Mouse (Mus musculus) right cerebral cortex, postnatal 14 days (tissue): ENCODE measurements around the gene Omt2b.
"Not testable (repeated sequence)": the region's sequence is repeated elsewhere in the genome, so short reads cannot be mapped to it uniquely, and the experiment has no call there.

ENCODE experiments used
- DNase-seq: peaks from one replicate; pipeline ENCODE4 v3.0.0; 2022

Gene Omt2b

DNA sequence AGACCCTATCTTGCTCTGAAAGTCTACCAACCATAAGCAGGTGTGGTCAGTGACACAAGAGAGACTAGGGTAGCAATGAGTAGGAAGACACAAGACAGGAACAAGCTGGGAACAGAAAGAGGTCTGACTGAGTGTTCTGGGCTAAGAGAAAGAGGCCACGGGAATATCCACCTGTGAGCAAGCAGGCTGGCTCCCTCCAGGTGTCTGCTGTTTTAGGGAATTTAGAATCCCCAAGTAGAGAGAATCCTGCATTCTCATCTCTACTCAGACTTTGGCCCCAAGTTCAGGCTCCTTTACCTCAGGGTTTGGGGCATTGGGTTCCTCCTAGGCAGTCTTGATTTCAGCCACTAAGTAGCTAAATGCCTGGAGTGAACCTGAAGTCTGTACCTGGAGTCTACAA, at the start of gene Omt2b:
Omt2b (plus strand) TSS at position 301 of the 400 bp plus-strand sequence.
- not testable (repeated sequence) for DNase-seq

GRCm38 (mm10) chr9:78282002-78282711, 45.2 kb upstream of the Omt2b start:
- DNase-seq, result not testable (repeated sequence)

- DNase-seq, result not testable (repeated sequence)
Measured at GRCm38 (mm10) chr9:78289063-78289462, 38.3 kb upstream of the Omt2b start.

GRCm38 (mm10) chr9:78289723-78290122, 37.7 kb upstream of the Omt2b start, which contains the start of gene Gm10639:
TSS of gene Gm10639 (plus strand) at chr9:78289923.
- not testable (repeated sequence) for DNase-seq

DNA sequence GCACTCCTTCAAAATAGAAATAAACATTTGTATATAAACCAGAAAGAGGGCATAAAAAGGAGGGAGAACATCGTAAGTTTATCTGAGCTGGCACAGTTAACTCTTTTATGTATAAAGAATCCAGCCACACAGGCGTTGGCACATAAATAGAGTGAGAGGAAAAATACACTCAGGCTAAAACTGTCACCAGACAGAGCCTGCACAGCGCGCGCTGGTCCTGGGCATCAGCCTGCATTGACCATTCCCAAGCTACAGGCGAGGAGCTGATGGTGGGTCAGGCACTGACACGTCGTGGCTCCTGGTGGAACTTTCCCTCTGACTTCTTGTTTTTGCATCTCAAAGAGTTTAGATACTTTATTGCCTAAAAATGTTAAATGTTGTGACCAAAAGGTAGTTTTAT, 34.9 kb upstream of the Omt2b start:
- DNase-seq, result not testable (repeated sequence)

GRCm38 (mm10) chr9:78293683-78294082, 33.7 kb upstream of the Omt2b start:
- DNase-seq, result not testable (repeated sequence)

DNA sequence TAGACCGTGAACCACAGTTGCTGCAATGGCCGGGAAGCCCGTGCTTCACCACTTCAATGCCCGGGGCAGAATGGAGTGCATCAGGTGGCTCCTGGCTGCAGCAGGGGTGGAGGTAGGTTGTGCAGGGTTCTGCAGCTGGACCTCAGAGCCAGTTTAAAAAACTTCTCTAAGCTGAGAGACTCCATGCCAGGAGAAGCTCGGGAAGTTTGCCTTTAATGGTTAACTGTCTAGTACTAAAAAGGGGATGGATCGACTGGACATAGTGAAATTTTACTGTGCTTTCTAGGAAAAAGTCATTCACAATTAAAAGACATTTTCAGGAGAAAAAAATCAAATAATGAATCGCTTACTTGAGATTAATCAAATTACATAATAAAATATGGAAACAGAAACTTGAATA, 32.6 kb upstream of the Omt2b start:
- DNase-seq, result not testable (repeated sequence)

DNA sequence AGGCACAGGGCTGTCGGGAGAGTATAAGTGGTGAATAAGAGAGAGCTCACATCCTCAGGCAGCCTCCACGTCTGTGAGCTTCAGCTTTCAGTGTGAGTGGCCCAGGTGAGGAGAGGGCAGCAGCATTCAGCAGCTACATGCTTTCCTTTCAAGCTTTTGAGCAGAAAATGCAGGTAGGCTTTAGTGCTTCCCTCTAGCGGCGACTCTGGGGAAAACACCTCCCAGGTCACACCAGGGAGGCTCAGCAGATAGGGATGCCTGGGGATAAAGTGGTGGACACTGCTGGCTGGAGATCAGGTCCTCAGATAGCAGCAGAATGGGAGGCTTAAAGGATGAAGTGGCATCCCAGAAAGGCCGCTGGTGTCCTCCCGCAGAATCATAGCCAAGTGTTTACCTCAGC, 31.3 kb upstream of the Omt2b start:
- DNase-seq, result peak; percentile 15

GRCm38 (mm10) chr9:78298232-78298631, 29.2 kb upstream of the Omt2b start:
- DNase-seq, result no peak

DNA sequence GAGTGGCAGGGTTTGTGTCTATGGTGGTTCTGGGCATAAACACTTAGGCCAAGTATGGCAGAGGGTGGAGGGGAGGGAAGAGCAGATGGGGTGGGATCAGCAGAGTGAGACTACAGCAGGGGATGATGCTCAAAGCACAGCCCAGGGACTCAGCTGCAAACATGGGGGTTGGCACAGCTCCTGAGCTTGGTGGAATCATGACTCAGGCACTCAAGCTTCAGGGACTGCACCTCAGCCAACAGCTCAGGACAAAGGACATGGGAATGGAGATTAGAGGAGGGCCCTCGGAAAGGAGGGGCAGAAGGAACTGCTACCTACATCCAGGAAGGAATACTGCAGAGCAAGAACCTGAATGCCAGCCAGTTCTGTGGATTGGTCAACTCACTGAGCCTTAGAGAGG, 28.2 kb upstream of the Omt2b start:
- not testable (repeated sequence) for DNase-seq

DNA sequence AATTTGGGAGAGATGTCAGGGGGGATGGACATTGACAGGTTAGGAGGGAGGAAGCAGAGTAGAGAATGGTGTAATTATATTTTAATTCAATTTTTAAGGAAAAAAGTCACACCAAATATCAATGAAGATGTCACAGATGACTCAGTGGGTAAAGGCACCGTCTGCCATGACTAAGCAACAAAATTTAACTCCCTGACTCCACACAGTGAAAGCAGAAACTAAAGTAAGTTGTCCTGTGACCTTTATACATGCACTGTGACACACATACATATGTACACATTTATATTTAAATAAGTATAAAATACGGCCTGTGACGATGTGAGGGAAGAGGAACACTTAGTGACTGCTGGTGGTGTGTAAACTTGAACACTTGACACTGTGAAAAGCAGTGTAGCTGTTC, 19.3 kb upstream of the Omt2b start:
- DNase-seq, result not testable (repeated sequence)

GRCm38 (mm10) chr9:78314696-78315095, 12.7 kb upstream of the Omt2b start, which contains the start of gene Omt2a:
TSS of gene Omt2a (minus strand) at chr9:78314796.
- DNase-seq, result no peak

DNA sequence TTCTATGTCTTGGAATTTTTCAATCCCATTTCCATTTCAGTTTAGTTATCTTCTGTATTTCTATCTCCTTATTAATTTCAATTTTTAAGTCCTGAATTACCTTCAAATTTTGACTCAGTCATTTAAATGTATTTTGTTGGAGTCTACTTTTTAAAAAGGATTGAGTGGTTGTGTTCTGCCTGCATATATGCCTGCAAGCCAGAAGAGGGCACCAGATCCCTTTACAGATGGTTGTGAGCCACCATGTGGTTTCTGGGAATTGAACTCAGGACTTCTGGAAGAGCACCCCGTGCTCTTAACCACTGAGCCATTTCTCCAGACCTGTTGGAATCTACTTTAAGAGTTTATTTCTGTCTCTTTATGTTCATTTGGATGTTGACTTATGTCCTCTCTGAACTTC, 7.9 kb upstream of the Omt2b start:
- no peak for DNase-seq

DNA sequence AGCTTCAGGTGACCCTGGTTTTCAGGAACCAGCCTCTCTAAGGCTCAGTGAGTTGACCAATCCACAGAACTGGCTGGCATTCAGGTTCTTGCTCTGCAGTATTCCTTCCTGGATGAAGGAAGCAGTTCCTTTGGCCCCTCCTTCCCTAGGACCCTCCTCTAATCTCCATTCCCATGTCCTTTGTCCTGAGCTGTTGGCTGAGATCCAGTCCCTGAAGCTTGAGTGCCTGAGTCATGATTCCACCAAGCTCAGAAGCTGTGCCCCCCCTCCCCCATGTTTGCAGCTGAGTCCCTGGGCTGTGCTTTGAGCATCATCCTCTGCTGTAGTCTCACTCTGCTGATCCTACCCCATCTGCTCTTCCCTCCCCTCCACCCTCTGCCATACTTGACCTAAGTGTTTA, 9.7 kb downstream of the Omt2b start:
- DNase-seq, result not testable (repeated sequence)

DNA sequence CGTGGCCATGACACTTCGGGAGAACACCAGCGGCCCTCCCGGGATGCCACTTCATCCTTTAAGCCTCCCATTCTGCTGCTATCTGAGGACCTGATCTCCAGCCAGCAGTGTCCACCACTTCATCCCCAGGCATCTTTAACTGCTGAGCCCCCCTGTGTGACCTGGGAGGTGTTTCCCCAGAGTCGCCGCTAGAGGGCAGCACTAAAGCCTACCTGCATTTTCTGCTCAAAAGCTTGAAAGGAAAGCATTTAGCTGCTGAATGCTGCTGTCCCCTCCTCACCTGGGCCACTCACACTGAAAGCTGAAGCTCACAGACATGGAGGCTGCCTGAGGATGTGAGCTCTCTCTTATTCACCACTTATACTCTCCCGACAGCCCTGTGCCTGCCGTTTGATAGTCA, 12.9 kb downstream of the Omt2b start:
- DNase-seq, result peak; percentile 30

DNA sequence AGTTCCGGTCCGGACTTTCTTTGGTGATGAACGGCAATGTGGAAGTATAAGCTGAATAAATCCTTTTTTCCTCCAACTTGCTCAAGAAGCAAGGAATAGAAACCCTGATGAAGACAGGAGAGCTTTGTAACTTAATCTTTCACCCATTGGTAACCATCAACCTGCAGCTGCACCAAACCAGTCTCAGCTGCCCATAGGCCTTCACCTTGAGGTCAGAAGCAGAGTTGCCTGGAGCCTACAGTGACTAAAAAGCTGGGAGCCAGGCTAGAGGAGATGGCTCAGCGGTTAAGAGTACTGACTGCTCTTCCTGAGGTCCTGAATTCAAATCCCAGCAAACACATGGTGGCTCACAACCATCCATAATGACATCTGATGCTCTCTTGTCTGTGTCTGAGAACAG, 15.1 kb downstream of the Omt2b start:
- DNase-seq, result not testable (repeated sequence)

GRCm38 (mm10) chr9:78343055-78343454, 15.7 kb downstream of the Omt2b start:
- DNase-seq, result not testable (repeated sequence)

DNA sequence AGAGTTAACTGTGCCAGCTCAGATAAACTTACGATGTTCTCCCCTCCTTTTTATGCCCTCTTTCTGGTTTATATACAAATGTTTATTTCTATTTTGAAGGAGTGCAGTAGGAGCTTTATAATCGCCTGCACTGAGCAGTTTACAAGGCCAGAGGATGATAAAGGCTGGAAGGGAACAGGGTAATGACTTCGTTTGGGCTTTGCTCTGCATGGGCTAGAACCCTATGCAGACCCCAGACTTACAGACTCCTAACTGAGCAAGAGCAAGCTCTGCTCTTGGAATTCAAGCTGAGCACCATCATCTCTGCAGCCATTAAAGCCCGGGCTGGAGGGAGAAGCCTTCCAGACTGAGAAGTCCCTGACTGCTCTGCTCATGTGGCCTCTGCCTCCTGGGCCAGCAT, 17.8 kb downstream of the Omt2b start:
- not testable (repeated sequence) for DNase-seq

- no peak for DNase-seq
Measured at GRCm38 (mm10) chr9:78347004-78347403, 19.6 kb downstream of the Omt2b start.

GRCm38 (mm10) chr9:78348206-78349004, 21.0 kb downstream of the Omt2b start:
- DNase-seq, result not testable (repeated sequence)

GRCm38 (mm10) chr9:78349141-78349540, 21.8 kb downstream of the Omt2b start:
- not testable (repeated sequence) for DNase-seq

DNA sequence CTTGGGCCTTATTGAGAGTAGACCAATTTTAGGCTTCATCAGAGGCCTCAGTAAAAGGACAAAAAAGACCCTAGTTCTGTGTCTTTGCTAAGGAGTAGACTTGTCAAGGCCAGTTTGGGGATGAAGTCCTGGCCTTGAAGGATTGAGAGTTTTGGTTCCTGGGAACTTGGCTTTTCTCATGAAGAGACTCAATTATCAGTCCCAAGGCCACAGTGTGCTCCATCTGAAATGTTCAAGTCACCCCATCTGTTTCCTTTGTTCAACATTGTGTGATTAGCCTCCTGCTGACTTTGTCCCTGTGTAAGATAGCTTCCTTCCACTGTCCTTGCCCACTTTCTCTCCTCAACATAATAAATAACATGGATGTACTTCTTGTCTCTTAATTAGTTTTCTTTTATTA, 22.6 kb downstream of the Omt2b start:
- DNase-seq, result not testable (repeated sequence)

DNA sequence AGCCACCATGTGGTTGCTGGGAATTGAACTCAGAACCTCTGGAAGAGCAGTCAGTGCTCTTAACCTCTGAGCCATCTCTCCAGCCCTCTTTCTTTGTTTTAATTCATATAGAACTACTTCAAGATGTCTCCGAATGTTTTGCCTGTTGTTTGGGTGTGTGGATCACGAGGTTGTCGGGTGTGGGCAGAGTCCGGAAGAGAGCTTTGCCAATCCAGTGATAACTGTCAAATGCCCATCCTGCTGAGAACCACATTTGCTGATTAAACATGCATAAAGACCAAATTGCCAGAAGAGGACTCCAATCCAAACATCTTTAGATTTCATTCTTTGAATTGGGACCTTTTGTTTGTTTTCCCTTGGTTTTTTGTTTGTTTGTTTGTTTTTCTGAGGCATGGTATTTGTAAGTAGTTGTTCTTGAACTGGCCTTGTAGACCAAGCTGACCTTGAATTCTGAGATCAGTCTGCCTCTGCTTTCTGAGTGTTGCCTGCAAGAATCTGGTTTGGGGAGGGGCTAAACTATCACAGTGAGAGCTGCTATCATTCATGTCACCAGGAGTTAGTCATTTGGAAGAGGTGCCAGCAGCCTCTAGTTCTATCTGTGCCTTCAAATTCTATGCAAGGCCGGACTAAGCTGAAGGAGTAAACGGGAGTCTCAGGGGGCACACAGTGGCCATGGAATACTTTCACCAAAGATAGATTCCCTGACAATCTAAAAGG, 24.3 kb downstream of the Omt2b start:
- DNase-seq, result no peak
